Mouse (Mus musculus): ENCODE data around the gene Ndufaf5. TPM values are rescaled to one million over a fixed set of nuclear protein-coding genes. Genes with fewer than 3 reads are reported as not detected.

The Ndufaf5 gene
- total RNA-seq, 1 experiment from 2014 or later: 14.3 TPM

Other genes starting within 250 kb of the Ndufaf5 start
- gene Tasp1, start 103.8 kb upstream of the Ndufaf5 start, total RNA-seq (2017): 14.3 and 14.4 TPM in 2 replicates
- not detected in 2 replicates for gene Gm17374, start 18.6 kb upstream of the Ndufaf5 start, total RNA-seq (2017)
- gene Esf1, start 85 bp upstream of the Ndufaf5 start, total RNA-seq (2017): 48.3 and 59.7 TPM in 2 replicates
- not detected in 2 replicates for gene Sel1l2, start 219.1 kb downstream of the Ndufaf5 start, total RNA-seq (2017)
- gene Macrod2, start 224.7 kb downstream of the Ndufaf5 start, total RNA-seq (2017): not detected in 2 replicates

All from neutrophil, adult 5-6 weeks (primary cell).